Mouse (Mus musculus): ENCODE data around the gene Grik3. TPM values are rescaled to one million over a fixed set of nuclear protein-coding genes. Genes with fewer than 3 reads are reported as not detected.

The Grik3 gene
- total RNA-seq (2021): 0.38 and 0.39 TPM in 2 replicates
- long read RNA-seq, partial matches to known transcripts: 0 of 3 reads
- long read RNA-seq, other reads (novel, unspliced or antisense): 3 of 3 reads

DNA sequence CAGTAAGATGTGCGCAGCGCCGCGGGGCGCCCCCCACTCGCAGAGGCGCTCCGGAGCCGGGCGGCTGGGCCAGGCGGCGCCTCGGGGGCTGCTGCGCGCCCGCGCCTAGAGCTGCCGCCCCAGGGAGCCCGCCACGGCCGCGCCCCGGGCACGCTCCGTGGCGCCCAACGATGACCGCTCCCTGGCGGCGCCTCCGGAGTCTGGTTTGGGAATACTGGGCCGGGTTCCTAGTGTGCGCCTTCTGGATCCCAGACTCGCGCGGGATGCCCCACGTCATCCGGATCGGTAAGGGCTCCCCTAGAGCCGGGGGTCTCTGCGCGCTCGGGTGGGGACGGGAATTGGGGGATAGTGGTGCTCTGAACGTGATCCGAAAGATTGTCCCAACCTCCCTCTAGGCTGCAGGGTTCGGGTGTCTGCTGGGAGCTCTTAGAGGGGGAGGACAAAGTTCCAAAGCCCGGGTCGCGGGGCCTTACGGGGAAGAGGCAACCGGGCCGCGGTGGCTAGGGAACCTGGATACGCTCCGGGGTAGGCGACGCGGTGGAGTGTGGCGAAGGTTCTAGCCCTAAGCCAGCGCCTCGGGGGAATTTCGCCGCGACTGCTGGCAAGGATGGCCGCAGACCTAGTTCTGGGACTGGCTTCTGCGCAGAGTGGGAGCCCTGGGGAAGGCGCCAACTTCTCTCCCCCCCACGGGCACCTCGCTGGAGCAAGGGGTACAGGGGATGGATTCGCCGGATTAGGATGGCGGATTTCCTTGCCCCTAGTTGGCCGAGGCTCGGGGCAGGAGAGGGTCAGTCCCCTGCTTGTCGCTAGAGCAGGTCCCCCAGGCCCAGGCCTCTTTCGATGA is at the start of gene Grik3:
Gene Grik3 (plus strand): TSS at position 40 of the 844 bp plus-strand sequence.
- DNase-seq: peak; percentile 13

DNA sequence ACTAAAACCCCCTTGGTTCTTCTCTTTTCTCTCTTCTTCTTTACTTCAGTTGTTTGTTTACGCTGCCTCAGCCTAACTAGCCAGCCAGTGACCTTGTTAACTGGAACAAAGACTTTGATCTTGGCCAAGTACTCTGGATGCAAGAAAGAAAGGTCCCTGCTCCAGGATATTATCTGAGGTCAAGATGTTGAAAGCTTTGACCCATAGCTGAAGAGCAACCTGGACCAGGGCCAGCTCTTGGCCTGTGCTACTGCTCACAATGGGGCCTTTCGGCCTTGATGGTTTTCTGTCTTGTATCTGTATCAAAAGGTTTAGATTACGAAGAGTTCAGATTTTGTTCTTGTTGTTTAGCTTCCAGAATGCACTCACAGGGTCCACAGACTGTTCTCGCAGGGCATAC is 48.7 kb upstream of the Grik3 start:
- DNase-seq: peak; percentile 54

DNA sequence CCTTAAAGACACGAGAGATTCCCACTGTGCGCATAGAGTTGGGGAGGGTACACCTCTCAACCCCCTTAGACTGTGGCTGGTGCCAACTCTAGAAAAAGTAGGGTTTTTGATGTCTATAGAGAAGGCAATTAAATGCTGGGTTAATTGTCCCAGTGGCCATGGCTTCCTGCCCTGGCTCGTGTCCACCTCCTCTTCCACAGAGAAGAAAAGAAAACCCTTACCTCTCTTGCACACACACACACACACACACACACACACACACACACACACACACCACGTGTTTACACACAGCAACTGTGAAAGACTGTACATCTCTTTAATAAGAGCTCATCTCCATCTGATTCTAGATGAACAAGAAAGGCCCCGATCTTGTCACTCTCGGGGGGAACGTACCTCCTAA is 46.1 kb upstream of the Grik3 start:
- DNase-seq: no peak

DNA sequence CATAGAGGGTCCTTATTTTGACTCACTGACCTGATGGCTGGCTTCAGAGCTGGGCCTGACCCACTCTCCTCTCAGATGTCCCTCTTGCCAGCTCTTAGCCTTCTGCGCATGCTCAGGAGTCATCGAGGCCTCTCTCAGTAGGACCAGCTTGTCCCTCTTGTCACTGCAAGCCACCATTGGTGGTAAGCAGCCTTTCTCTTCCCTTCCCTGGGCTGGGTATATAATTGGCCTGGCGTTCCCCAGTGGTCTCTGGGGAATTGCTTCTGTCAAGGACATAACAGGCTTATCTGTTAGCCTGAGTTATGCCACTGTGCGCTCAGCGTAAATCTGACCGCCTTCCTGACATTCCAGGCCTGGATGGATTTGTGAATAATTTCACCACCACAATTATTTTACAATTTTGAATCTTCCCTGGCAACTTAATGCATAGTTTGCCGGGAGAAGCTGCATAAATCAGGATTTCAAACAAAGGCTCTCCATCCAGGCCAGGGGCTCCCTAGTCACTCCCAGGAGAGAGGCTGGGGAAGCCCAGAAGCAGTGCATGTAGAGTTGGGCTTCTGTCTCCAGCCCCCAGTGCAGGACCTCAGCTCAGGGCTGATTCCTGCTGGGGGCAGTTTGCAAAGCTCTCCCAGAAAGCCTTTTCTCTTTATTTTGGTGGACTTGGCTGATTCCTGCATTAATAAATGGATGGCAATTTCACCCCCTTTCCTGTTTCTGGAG is 39.7 kb upstream of the Grik3 start:
- no peak for DNase-seq

DNA sequence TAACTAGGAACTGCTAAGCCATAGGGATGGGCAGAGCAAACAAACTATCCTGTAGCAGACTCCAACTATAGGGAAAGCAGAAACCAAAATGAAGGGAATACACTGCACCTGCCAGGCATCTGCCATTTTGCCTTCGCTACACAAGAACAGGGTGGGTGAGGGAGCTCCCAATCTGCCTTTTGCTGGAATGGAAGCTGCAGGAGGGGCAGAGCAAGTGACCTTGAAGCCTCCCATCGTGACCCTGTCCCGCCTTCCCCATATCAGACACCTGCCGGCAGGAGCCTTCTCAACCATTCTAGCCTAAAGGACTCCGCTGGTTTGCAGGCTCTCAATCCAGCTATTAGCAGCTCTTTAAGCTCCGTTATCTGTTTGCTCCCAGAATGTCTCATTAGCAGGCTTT is 38.7 kb upstream of the Grik3 start:
- DNase-seq: no peak

DNA sequence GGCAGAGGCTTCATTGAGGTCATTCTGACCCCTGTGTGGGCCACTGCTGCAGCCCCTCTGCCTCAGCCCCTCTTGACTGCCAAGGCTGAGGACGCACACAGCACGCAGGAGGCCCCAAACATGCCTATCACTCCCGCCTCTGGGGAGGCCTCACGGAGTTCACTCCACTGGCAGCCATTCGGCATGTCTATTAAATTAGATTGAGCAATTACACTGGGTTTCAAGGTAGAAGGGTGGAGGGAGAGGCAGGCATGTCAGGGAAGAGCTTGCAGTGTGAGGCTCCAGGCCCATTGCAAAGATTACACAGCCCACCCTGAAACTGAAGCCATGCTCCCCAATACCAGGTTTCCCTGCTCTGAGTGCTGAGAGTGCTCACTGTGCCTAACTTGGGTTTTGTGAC is 34.0 kb upstream of the Grik3 start:
- no peak for DNase-seq

DNA sequence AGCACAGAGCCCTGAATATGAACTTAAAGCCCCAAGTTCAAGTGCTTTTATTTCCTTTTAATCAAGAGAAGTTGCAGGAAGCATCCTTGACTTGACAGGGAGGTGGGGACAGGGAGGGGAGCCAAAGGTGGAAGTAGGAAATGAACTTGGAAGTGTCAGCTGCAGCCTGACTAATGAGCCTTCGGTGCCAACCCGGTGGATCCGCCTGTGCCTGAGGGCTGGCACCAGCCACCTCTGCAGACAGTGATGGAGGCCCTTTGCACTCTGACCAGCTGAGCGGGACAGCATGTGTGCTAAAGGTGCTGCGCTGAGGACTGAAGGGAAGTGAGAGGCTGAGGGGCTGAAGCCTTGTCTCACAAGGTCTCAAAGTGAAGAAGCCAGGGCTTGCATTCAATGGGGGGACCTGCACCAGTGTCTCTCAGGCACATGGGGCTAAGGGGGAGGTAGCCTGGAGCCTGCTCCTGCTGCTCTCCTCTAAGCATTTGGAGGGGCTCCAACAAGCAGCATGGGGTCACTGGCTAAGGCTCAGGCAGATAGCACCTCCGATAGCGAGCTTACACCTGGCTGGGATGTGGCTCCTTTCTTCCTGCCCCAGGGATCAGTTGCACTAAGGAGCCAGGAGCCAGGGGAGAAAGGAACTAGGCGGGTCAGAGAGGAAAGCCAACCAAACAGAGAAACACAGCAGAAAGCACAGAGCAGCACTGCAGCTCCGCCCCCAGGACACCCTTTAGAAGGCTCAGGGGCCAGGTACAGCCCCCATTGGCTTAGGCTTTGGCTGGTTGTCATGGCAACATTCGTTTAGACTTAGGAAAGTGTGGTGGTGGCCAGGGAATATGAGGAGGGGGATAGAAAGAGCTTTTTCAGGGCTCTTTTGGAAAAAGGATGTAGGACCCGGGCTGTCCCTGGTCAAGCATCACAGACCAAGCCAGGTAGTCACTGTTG is 33.1 kb upstream of the Grik3 start:
- no peak for DNase-seq

DNA sequence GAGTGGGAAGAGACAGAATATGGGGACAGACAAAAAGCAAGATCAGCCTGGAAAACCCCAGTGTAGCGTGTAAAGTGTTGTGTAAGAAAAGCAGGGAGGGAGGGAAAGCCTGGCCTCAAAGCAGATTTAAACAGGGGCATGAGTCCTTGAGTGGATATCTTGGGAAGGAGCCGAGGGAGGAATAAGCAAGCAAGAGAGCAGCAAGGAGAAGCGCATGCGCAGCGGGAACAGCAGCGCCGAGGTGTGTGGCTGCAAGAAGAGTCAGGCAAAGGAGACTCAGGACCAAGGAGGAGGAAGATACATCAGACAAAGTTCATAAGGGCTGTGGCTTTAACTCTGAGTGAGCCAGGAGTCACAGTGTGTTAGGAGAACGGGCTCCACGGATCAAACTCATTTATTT is 30.7 kb upstream of the Grik3 start:
- DNase-seq: no peak

DNA sequence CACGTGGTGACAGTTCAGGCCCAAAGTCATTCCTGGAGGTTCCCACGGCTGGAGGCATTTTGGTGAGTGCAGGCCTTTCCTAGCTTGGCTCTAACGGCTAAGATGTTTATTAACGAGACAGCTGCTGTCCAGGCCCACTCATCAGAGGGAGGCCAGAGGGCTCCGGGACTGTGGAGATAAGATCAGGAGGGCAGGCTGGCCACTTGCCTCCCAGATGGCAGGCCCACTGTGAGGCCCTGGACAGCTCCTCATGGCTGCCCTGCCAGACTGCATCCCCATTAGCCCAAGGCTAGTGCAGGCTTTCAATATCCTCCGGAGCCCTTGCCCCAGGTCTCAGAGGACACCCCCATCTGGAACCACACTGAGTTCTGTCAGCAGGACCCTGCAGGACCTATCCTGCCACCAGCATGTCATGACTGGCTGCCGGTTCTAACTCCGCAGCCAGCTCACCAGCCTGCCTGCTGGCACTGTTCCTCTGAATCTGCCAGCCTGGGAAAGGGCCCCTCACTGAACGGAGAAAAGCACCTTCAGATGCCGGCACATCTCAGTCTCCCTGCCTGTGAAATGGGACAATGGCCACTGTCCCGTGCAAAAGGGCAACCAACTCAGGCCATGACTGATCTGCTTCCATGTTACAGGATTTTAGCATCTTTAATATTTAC is 20.7 kb upstream of the Grik3 start:
- no peak for DNase-seq

DNA sequence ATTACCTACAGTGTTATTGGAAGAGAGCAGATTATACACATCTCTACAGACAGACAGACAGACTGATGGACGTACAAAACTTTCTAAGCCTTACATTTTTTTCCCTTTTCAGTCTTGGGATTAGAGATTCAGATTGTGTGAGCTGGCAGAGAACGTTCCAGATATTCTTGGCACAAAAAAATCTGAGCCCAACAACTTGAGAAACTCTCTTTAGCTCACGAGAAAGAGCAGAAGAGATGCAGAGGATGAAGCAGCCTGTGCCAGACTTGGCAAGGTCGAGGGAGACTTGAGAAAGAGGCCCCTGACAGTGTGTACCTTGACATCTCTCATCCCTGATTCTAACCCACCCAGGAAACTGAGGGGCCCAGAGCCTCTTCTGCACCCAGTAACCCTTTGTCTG is 15.6 kb upstream of the Grik3 start:
- no peak for DNase-seq

DNA sequence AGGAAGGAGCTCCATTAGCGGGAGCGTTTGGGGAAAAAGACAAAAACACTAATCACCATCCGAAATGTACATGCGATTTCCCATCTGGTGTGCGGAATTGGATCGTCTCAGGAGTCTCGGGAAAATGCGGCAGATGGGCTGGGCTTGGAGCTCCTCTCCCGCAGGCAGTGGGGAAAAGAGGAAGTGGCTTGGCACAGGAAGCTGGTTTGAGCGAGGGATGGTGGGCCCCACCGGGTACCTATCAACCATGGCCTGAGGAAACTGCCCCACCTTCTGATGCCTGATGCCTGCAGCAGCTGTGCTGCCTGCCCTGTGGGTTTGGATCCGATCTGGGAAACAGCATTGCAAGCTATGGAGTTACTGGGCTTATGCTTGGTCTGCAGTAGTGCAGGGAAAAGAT is 12.4 kb upstream of the Grik3 start:
- no peak for DNase-seq

DNA sequence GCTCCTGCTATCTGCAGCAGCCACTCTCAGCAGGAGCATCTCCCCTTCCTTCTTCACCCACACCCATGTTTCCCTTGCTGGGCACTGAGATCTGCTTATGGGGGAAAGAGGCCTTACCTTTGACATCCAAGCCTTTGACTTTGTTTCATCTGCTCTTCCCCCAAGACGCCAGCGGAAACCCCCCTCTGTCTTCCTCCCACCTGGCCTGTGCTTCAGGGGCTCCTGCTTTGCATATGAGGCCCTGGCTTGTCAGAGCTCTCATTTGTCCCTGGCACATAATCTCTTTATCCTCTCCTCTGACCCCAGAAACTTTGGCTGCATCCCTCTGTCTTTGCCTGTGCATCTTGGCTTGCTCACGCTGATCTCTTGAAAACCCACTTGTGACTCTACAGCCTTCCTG is 9.2 kb upstream of the Grik3 start:
- no peak for DNase-seq

DNA sequence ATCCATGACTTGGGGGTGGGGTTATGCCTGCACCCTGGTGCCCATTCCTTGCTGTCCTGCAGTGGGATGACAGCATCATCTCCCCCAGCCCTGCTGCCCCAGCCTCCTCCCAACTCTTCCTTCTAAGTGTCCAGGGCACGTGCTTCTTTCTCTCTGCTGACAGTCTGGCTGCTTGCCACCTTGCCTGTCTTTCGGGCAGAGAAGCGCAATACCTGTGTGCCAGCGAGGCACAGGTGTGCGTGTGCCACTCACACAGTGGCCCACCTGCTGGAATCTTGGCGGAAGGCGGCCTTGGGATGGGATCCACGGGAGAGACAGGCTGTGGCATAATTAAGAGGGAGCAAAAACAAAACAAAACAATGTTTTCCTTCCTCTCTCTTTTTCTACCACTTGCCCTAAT is 6.4 kb upstream of the Grik3 start:
- no peak for DNase-seq

DNA sequence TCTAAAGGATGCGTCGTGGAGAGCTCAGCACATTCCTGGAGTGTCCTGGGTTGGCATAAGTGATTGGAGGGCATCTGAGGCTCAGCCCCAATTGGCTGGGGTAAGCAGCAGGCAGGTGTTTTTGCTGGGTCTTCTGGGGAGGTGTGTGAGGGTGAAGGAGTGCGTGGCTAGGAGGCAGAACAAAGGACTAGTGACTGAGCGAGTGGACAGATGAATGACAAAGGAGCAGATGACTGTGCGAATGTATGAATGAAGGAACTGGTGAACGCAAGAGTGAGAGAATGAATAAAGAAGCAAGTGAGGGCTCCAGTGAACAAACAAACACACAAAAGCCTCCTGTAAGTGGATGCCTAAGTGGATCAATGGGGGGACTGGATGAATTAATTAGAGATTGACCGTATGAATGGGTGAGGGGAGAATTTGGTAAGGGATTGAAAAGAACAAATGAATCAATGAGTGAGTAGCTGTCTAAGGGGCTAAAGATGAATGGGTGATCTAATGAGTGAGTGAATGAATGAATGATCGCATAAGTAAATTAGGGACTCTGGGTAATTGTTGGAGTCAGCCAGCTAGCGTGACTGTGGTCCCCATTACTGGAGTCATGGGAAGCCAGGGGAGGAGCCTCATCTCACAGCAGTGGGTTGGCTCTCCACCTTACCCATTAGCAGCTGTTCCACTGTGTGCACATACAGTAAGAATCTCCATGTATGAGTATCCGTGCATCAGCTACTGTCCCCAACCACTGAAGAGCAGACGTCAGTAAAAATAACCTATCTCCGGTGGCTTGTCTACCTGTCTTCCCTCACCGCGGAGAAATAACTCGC is 4.9 kb upstream of the Grik3 start:
- no peak for DNase-seq

DNA sequence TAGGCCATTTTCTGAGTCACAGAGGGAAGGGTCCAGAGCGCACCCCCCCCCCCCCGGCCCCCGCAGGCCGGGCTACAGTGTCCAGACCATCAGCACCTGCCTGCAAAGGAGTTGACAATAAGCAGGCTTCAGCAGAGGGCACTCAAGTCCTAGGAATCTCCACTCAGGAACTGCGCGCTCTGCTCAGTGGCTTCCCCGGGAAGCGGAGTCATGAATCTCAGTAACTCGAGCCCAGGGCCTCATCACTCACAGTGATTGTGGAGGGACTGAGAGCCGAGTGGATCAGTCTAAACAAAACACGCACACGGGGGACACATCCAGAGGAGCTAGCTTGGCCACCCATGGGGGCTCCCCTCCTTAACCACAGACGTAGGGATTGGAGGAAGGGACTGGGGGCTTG is 3.9 kb upstream of the Grik3 start:
- no peak for DNase-seq

DNA sequence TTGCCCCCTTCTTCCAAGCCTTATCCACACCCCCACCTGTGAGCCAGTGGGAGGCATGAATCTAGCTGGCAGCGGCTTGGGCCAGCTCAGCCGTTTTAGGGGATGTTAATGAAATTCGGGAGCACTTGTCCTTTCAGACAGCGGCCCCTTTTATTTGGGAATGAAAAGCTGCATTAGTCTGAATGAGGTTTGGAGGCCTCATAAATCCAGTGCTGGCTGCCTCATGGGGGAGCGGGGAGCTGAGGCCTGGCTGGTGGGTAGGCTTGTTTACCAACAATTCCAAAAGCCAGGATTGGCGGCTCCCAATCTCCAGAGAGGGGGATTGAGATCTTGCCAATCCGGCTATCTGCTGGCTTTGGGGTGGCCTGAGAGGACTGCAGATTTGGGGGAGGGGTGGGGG is 3.5 kb upstream of the Grik3 start:
- DNase-seq: no peak

DNA sequence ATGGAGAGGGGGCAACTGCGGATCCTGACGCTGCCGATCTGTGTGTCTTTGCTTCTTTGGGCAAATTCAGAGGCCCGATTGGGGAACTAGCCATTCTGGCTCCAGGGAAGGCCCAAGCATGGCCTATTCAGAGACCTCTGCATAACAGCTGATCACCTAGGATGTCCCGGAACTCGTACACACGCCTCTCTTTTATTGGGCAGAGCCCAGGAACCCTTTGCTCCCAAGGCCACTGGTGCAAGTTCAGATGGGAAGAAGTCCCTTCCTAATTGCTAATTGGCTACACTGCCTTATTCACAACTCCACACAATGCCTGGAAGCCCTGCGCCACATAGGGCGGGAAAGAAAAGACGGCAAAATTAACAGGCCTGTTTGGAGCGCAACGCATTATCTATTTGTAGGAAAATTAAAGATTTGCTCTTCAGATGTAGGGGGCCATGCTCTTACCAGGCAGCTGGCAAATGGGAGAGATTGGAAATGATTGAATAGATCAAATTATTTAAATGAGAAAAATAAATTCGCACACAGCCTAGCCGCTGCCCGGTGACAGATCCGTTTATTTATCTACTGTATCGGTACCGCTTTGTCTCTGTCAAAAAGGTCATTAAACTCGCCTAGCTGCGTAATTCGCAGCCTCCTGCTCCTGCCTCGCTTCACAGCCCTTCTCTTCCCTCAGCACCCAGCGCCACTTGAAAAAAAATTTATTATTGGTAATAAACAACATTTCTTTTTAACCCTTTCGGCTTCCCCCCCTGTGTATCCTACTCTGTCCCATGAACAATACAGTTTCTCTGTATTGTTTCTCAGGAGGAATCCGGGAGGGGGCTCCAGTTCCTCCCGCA is 1.5 kb upstream of the Grik3 start:
- DNase-seq: no peak

DNA sequence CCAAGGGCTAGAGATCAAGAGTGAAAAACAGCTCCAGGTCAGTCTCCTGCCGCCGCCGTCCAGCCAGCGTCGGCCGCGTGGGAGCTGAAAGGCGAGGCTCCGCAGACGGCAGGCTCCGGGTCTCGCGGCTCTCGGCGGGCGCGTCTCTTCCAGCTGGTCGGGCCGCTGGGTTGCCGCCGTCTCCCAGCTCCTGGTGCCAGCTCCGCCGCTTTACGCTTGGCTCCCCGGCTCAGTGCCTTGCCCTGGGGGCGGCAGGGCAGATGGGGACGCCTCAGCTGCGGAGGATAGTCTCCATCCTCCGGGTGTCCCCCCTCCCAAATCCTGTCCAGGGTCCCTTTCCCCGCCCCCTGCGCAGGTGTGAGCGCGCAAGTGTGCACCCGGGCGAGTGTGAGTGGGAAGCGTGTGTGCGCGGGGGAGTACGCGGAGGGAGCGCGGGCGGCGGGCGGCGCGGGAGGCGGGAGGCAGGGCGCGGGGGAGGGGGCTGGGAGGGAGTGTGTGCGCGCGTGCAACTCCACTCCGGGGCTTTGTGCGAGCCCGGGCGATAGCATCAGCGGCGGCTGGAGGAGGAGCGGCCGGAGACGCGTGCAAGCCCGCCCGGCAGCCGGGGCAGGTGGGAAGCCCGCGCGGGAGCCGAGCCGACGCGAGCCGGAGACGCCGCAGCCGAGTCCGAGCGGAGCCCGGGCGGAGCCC is 454 bp upstream of the Grik3 start:
- peak; percentile 37 for DNase-seq

DNA sequence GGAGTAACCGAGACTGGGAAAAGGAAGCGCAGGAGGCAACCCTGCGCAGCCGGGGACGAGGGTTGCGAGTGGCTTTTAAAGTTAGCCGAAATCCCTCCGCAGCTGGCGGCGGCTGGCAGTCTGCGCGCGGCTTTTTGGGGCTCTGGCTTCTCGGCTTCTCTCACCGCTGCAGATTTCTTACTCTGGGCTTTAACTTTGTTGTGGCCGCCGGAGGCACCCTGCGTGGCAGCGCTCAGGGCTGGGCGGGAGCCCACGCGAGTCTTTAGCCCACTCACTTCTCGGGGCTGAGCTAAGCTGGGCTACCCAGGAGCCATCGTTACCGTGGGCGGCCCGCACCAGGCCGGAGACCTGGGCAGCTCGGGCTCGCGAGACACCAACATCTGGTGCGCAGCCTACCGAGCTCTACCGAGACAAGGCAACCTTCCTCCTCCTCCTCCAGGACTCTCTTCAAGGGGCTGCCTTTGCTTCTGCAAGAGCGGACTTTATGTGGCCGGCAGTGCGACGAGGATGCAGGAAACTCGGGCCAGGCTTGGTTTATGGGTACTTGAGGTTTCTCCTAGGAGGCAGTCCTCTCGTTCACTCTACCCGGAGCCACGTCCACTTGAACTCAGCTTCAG is 1.1 kb downstream of the Grik3 start:
- peak; percentile 20 for DNase-seq
